Mouse (Mus musculus): ENCODE data around the gene Nfx1. TPM values are rescaled to one million over a fixed set of nuclear protein-coding genes. Genes with fewer than 3 reads are reported as not detected.

Nfx1 gene
- polyA plus RNA-seq, 1 experiment from 2014 or later: 110 TPM

- H3K4me3 ChIP-seq: no peak overlapping the region
- H3K27me3 ChIP-seq: no peaks in the 10 kb centered on the region
- peaks cover 66% of the 10 kb centered on the region for H3K36me3 ChIP-seq
- no peak overlapping the region for H3K4me2 ChIP-seq (replicated peaks)
- H3K9ac ChIP-seq: no peak overlapping the region
- ATAC-seq (ENCODE audit: low FRiP score): no peak
- no peaks in the 10 kb centered on the region for H3K4me1 ChIP-seq
- H3K27ac ChIP-seq: no peak overlapping the region
- H3K9me3 ChIP-seq (replicated peaks): no peaks in the 10 kb centered on the region
- WGBS: 91% methylated on average over 1 of the region's 1 CpGs
Observed at GRCm38 (mm10) chr4:40983686-40984085, 13.0 kb downstream of the Nfx1 start.

GRCm38 (mm10) chr4:40989633-40990032, 18.9 kb downstream of the Nfx1 start:
- Histone ChIP-seq H3K4me3 (no peak overlapping the region), H3K9me3 (replicated peaks) (no peaks in the 10 kb centered on the region), H3K9ac (no peak overlapping the region), H3K4me2 (replicated peaks) (no peak overlapping the region), H3K4me1 (no peaks in the 10 kb centered on the region), H3K27me3 (no peaks in the 10 kb centered on the region), H3K36me3 (peaks cover 83% of the 10 kb centered on the region), H3K27ac (no peak overlapping the region)
- WGBS: 86% methylated on average over 6 of the region's 6 CpGs
- ATAC-seq (ENCODE audit: low FRiP score): no peak

GRCm38 (mm10) chr4:40996302-40996701, 25.6 kb downstream of the Nfx1 start:
- no peak overlapping the region for H3K9ac ChIP-seq
- WGBS: 94% methylated on average over 6 of the region's 6 CpGs
- no peaks in the 10 kb centered on the region for H3K4me1 ChIP-seq
- H3K27me3 ChIP-seq: no peaks in the 10 kb centered on the region
- H3K4me3 ChIP-seq: no peak overlapping the region
- H3K36me3 ChIP-seq: peaks cover 90% of the 10 kb centered on the region
- H3K4me2 ChIP-seq (replicated peaks): no peak overlapping the region
- H3K9me3 ChIP-seq (replicated peaks): no peaks in the 10 kb centered on the region
- no peak for ATAC-seq (ENCODE audit: low FRiP score)
- no peak overlapping the region for H3K27ac ChIP-seq

GRCm38 (mm10) chr4:40997916-40998315, 27.2 kb downstream of the Nfx1 start:
- no peak for ATAC-seq (ENCODE audit: low FRiP score)
- H3K9me3 ChIP-seq (replicated peaks): no peaks in the 10 kb centered on the region
- H3K27ac ChIP-seq: no peak overlapping the region
- peaks cover 90% of the 10 kb centered on the region for H3K36me3 ChIP-seq
- H3K4me1 ChIP-seq: no peaks in the 10 kb centered on the region
- no peak overlapping the region for H3K4me2 ChIP-seq (replicated peaks)
- H3K4me3 ChIP-seq: no peak overlapping the region
- H3K27me3 ChIP-seq: no peaks in the 10 kb centered on the region
- H3K9ac ChIP-seq: no peak overlapping the region
- 91% methylated on average over 4 of the region's 4 CpGs for WGBS

- no peak overlapping the region for H3K4me2 ChIP-seq (replicated peaks)
- no peak overlapping the region for H3K4me3 ChIP-seq
- peaks cover 94% of the 10 kb centered on the region for H3K36me3 ChIP-seq
- no peak overlapping the region for H3K9ac ChIP-seq
- 76% methylated on average over 1 of the region's 1 CpGs for WGBS
- no peak overlapping the region for H3K27ac ChIP-seq
- H3K9me3 ChIP-seq (replicated peaks): no peaks in the 10 kb centered on the region
- H3K27me3 ChIP-seq: no peaks in the 10 kb centered on the region
- H3K4me1 ChIP-seq: no peaks in the 10 kb centered on the region
- ATAC-seq (ENCODE audit: low FRiP score): no peak
Observed at GRCm38 (mm10) chr4:41000271-41000670, 29.6 kb downstream of the Nfx1 start.

- no peaks in the 10 kb centered on the region for H3K27me3 ChIP-seq
- WGBS: 90% methylated on average over 9 of the region's 9 CpGs
- no peak overlapping the region for H3K27ac ChIP-seq
- no peaks in the 10 kb centered on the region for H3K4me1 ChIP-seq
- H3K9me3 ChIP-seq (replicated peaks): no peaks in the 10 kb centered on the region
- peaks cover 89% of the 10 kb centered on the region for H3K36me3 ChIP-seq
- H3K9ac ChIP-seq: no peak overlapping the region
- no peak overlapping the region for H3K4me3 ChIP-seq
- ATAC-seq (ENCODE audit: low FRiP score): no peak
- no peak overlapping the region for H3K4me2 ChIP-seq (replicated peaks)
Observed at GRCm38 (mm10) chr4:41000842-41001639, 30.3 kb downstream of the Nfx1 start.

GRCm38 (mm10) chr4:41013351-41013750, 42.6 kb downstream of the Nfx1 start:
- no peaks in the 10 kb centered on the region for H3K4me1 ChIP-seq
- H3K9ac ChIP-seq: no peak overlapping the region
- H3K27me3 ChIP-seq: no peaks in the 10 kb centered on the region
- peaks cover 82% of the 10 kb centered on the region for H3K36me3 ChIP-seq
- no peak overlapping the region for H3K4me3 ChIP-seq
- WGBS: 91% methylated on average over 3 of the region's 3 CpGs
- no peak for ATAC-seq (ENCODE audit: low FRiP score)
- H3K27ac ChIP-seq: no peak overlapping the region
- no peaks in the 10 kb centered on the region for H3K9me3 ChIP-seq (replicated peaks)
- no peak overlapping the region for H3K4me2 ChIP-seq (replicated peaks)

GRCm38 (mm10) chr4:41015798-41016197, 45.1 kb downstream of the Nfx1 start:
- Histone ChIP-seq H3K4me1 (no peaks in the 10 kb centered on the region), H3K9me3 (replicated peaks) (no peaks in the 10 kb centered on the region), H3K4me2 (replicated peaks) (no peak overlapping the region), H3K27ac (no peak overlapping the region), H3K9ac (no peak overlapping the region), H3K36me3 (peaks cover 66% of the 10 kb centered on the region), H3K27me3 (no peaks in the 10 kb centered on the region), H3K4me3 (no peak overlapping the region)
- ATAC-seq (ENCODE audit: low FRiP score): no peak
- 91% methylated on average over 5 of the region's 5 CpGs for WGBS

- Histone ChIP-seq H3K9ac (no peak overlapping the region), H3K36me3 (peaks cover 58% of the 10 kb centered on the region), H3K27me3 (no peaks in the 10 kb centered on the region), H3K9me3 (replicated peaks) (no peaks in the 10 kb centered on the region), H3K27ac (no peak overlapping the region), H3K4me1 (no peaks in the 10 kb centered on the region), H3K4me2 (replicated peaks) (no peak overlapping the region), H3K4me3 (no peak overlapping the region)
- 89% methylated on average over 5 of the region's 5 CpGs for WGBS
- no peak for ATAC-seq (ENCODE audit: low FRiP score)
Observed at GRCm38 (mm10) chr4:41021094-41021493, 50.4 kb downstream of the Nfx1 start.

- no peak for ATAC-seq (ENCODE audit: low FRiP score)
- peaks cover 56% of the 10 kb centered on the region for H3K36me3 ChIP-seq
Observed at GRCm38 (mm10) chr4:41026086-41026787, 55.5 kb downstream of the Nfx1 start.

GRCm38 (mm10) chr4:41027872-41028271, 57.2 kb downstream of the Nfx1 start:
- Histone ChIP-seq H3K27me3 (no peaks in the 10 kb centered on the region), H3K27ac (no peak overlapping the region), H3K9ac (no peak overlapping the region), H3K36me3 (peaks cover 45% of the 10 kb centered on the region), H3K4me3 (no peak overlapping the region), H3K9me3 (replicated peaks) (no peaks in the 10 kb centered on the region), H3K4me2 (replicated peaks) (no peak overlapping the region), H3K4me1 (no peaks in the 10 kb centered on the region)
- no peak for ATAC-seq (ENCODE audit: low FRiP score)
- 92% methylated on average over 3 of the region's 3 CpGs for WGBS

More at GRCm38 (mm10) chr4:41026086-41026787, 55.5 kb downstream of the Nfx1 start:
- Histone ChIP-seq H3K4me2 (replicated peaks) (no peak overlapping the region), H3K9me3 (replicated peaks) (no peaks in the 10 kb centered on the region), H3K4me1 (no peaks in the 10 kb centered on the region), H3K4me3 (no peak overlapping the region), H3K27me3 (no peaks in the 10 kb centered on the region), H3K9ac (no peak overlapping the region), H3K27ac (no peak overlapping the region)
- 57% methylated on average over 8 of the region's 8 CpGs for WGBS

GRCm38 (mm10) chr4:41028272-41028671, 57.6 kb downstream of the Nfx1 start:
- no peak overlapping the region for H3K27ac ChIP-seq
- H3K4me1 ChIP-seq: no peaks in the 10 kb centered on the region
- peaks cover 42% of the 10 kb centered on the region for H3K36me3 ChIP-seq
- no peak overlapping the region for H3K9ac ChIP-seq
- H3K4me2 ChIP-seq (replicated peaks): no peak overlapping the region
- no peaks in the 10 kb centered on the region for H3K27me3 ChIP-seq
- H3K9me3 ChIP-seq (replicated peaks): no peaks in the 10 kb centered on the region
- ATAC-seq (ENCODE audit: low FRiP score): no peak
- H3K4me3 ChIP-seq: no peak overlapping the region
- 82% methylated on average over 4 of the region's 4 CpGs for WGBS

GRCm38 (mm10) chr4:41029372-41029771, 58.7 kb downstream of the Nfx1 start:
- no peak overlapping the region for H3K4me3 ChIP-seq
- no peak overlapping the region for H3K9ac ChIP-seq
- no peak overlapping the region for H3K4me2 ChIP-seq (replicated peaks)
- peaks cover 31% of the 10 kb centered on the region for H3K36me3 ChIP-seq
- H3K9me3 ChIP-seq (replicated peaks): no peaks in the 10 kb centered on the region
- no peak overlapping the region for H3K27ac ChIP-seq
- no peaks in the 10 kb centered on the region for H3K27me3 ChIP-seq
- no peak for ATAC-seq (ENCODE audit: low FRiP score)
- H3K4me1 ChIP-seq: no peaks in the 10 kb centered on the region
- 93% methylated on average over 5 of the region's 5 CpGs for WGBS

Measured in hindbrain, embryonic 12.5 days (tissue).